Mouse (Mus musculus) T-cell, adult 66 days (primary cell): ENCODE data around the gene Atp6v1e1. TPM values are rescaled to one million over a fixed set of nuclear protein-coding genes. Genes with fewer than 3 reads are reported as not detected.

ENCODE experiments used
- total RNA-seq, 2 experiments: library from RNA; stranded (reverse); gene quantifications; 3 replicates in 1 of 2; 4 replicates in 1 of 2; pipeline ENCODE4 v1.2.4; 2023

Atp6v1e1 gene
- 100 to 1,000 TPM; 104 to 126 TPM for total RNA-seq

DNA sequence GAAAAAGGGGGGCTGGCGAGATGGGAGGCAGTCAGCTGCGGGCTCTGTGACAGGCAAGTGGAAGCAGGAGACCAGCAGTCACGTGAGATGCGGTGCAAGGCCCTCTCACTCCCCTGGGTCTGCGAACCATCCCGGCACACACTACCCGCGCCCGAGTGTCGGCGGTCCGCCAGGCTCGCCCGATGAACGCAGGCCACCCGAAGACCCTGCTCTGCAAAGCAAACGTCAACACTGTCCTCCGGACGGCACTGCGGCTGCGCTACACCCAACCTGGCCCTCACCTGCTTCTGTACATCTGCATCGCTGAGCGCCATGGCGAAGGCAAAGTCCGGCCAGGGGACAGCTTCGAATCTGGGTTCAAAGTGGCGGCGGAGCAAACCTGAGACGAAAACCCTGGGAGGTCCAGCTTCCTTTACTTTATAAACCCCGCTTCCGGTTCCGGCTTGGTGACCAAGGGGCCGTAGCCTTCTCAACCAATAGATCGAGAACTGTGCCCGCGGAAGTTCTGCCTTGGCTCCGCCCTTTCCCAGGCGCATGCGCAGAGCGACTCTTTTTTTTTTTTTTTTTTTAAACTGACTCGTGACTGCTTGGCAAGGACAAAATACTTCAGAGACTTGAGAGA is at the start of gene Atp6v1e1:
Atp6v1e1 (minus strand) TSS at position 487 of the 622 bp plus-strand sequence.

DNA sequence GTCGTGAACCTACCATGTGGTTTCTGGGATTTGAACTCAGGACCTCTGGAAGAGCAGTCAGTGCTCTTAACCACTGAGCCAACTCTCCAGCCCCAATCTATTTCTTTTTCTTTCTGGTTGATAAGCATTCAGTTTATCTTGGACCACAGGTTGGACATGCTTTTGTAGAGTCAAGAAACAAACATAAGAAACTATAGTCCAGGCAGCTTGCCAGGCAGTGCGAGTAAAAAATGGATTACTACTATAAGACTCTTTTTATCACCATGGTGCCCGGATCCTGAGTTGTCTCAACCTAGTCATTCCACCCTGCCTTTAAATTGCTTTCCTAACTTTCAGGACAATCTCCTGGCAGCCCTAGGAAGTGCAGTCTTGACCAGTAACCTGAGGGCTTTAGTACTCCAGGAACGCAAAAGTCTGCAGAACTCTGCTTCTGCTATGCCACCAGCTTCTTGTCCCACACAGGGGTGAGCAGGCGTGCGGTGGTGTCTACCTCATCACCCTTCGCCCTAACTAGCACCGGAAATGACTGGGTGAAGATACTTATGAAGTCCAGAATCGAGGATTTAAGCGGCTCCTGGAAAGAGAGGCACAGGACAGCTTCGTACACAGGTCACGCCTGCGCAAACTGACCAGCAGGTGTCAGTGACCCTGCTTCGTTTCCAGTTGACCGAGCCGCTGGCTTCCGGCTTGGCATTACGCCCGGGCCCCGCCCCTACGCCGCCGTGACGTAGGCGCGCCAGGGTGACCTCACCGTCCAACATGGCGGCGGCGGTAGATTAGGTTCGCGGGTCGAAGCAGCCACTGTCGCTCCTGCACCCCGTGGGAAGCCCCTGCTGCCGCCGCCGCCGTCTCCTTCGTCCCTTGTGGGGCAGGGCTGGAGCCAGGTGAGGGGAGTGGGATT is 13.1 kb upstream of the Atp6v1e1 start, which contains the start of gene Bcl2l13:
Bcl2l13 (plus strand) TSS at position 739 of the 901 bp plus-strand sequence.

DNA sequence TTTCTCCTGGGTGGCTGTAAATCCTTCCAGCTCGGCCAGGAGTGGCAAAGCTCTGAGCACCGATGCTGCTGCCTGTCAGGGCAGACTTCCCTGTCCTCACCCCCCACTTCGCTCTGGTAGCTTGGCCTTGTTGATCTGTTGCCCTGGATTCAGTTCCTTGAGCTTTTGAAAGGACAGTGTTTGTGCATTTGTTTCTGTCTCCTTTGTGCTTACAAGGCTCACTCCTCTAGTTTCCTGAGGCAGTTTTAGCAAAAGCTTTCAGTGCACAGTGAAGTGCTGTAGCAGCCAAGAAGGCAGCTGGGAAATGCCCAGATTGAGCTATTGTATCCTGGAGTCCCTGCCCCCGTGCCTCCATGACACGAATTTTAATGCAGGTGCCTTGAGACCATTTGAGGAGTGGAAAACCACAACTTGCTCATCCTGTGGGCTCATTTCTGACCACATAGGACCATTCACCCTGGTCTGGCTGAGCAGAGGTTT is 49.4 kb downstream of the Atp6v1e1 start, which contains the start of gene Slc25a18:
Slc25a18 (plus strand) TSS at position 430 of the 480 bp plus-strand sequence.

Other genes starting within 250 kb of the Atp6v1e1 start
- gene Cecr2, start 156.4 kb downstream of the Atp6v1e1 start, total RNA-seq = under 1 TPM; 0.09 to 0.55 TPM
- gene Slc25a18, start 49.2 kb downstream of the Atp6v1e1 start, total RNA-seq = not detected
- gene Bcl2l13, start 13.4 kb upstream of the Atp6v1e1 start, total RNA-seq = 10 to 100 TPM; 44.8 to 45.1 TPM
- gene Bid, start 94.1 kb upstream of the Atp6v1e1 start, total RNA-seq = 10 to 100 TPM; 26.5 to 28.0 TPM